Mouse (Mus musculus) liver, postnatal 0 days (tissue): ENCODE measurements around the gene Pard3b. TPM values are rescaled to one million over a fixed set of nuclear protein-coding genes. Genes with fewer than 3 reads are reported as not detected.

Source experiments
- ATAC-seq: fragments of 200-750 bp; cut with Nextera tagmentation; 2 replicates; pipeline ENCODE4 v1.8.0; 2017; ENCODE audit warnings: mild to moderate bottlenecking, moderate library complexity
- DNase-seq: peaks from one replicate; pipeline ENCODE4 v3.0.0-alpha.2; 2016
- H3K27ac ChIP-seq: fragments of 300-500 bp; sonication (generic); 2 replicates; pipeline ENCODE4 v1.5.1; 2014; ENCODE audit warnings: antibody characterized with exemption, moderate library complexity, mild to moderate bottlenecking, low read depth
- H3K27me3 ChIP-seq: fragments of 300-500 bp; sonication (generic); 2 replicates; pipeline ENCODE4 v1.6.1; 2014; ENCODE audit warnings: low read length, control low read depth, mixed read lengths; ENCODE audit not compliant: insufficient read depth
- H3K36me3 ChIP-seq: fragments of 300-500 bp; sonication (generic); replicated peaks from 2 replicates; pipeline ENCODE4 v1.6.1; 2014; ENCODE audit warnings: mild to moderate bottlenecking, control low read depth, low read length, moderate library complexity, mixed read lengths; ENCODE audit not compliant: insufficient read depth
- H3K4me1 ChIP-seq: fragments of 300-500 bp; sonication (generic); 2 replicates; pipeline ENCODE4 v1.6.1; 2014; ENCODE audit warnings: antibody characterized with exemption, mild to moderate bottlenecking, control low read depth; ENCODE audit not compliant: insufficient read depth
- H3K4me2 ChIP-seq: fragments of 300-500 bp; sonication (generic); 2 replicates; pipeline ENCODE4 v1.6.1; 2014; ENCODE audit warnings: low read depth, mild to moderate bottlenecking, low read length, moderate library complexity, mixed read lengths
- H3K4me3 ChIP-seq: fragments of 300-500 bp; sonication (generic); 2 replicates; pipeline ENCODE4 v1.5.1; 2014; ENCODE audit warnings: low read depth, low read length
- H3K9ac ChIP-seq: fragments of 300-500 bp; sonication (generic); replicated peaks from 2 replicates; pipeline ENCODE4 v1.6.1; 2014; ENCODE audit warnings: mild to moderate bottlenecking, moderate library complexity
- H3K9me3 ChIP-seq: fragments of 300-500 bp; sonication (generic); 2 replicates; pipeline ENCODE4 v1.6.1; 2016; ENCODE audit warnings: mild to moderate bottlenecking, control low read depth, low read length, mixed read lengths
- CTCF ChIP-seq: sonication (generic); IDR thresholded peaks from 2 replicates; pipeline ENCODE4 v1.5.1; 2016; ENCODE audit warnings: antibody characterized with exemption, low read depth
- EP300 ChIP-seq: IDR thresholded peaks from 2 replicates; pipeline ENCODE4 v1.6.1; 2016; ENCODE audit warnings: antibody characterized with exemption, low read depth, mild to moderate bottlenecking
- WGBS: fragments of 180-500 bp; shearing (Covaris S2); extraction: QIAGEN DNeasy Blood & Tissue Kit; methylation state at CpG from one replicate; pipeline ENCODE4 v1.1.7; 2014; ENCODE audit not compliant: insufficient replicate concordance; 5-methylcytosine and 5-hydroxymethylcytosine counted together
- polyA plus RNA-seq: library from polyadenylated mRNA; unstranded; fragments of >200 nt; fragmentation: Nextera tagmentation; extraction: Ambion mirVana; gene quantifications from 2 replicates; pipeline ENCODE4 v1.2.1, GENCODE M21; 2015

Pard3b gene
- polyA plus RNA-seq, 1 experiment from 2014 or later = 2.8 TPM

DNA sequence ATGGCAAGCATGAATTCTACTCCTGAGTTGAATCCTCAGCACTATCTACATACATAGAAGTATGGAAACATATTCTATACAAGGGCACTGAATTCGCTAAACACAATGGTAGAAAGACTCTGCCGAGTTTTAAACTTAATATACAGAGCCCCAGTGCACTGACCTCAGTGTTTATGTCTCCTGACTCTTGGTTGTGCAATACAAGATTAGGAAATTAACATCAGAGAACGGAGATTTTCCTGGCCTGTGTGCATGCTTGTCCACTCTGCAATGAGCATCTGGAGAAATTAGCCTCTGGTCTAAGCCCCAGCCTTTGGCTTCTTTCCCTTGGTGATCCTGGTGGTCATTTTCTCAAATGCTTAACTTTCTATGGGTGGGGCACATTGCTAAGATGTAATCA, 774.4 kb downstream of the Pard3b start:
- H3K9me3 ChIP-seq = no peaks in the 10 kb centered on the region
- H3K9ac ChIP-seq = no peak overlapping the region
- H3K27ac ChIP-seq = no peak overlapping the region
- DNase-seq (no peak), ATAC-seq (peak; percentile 43; the same call in 1 of the 2 replicates)
- H3K4me2 ChIP-seq = no peak overlapping the region
- WGBS = 60% methylated on average over 3 of the region's 3 CpGs
- TF ChIP-seq CTCF (no peak), EP300 (no peak)
- peaks cover 11% of the 10 kb centered on the region; the same call in 1 of the 2 replicates for H3K4me1 ChIP-seq
- no peaks in the 10 kb centered on the region for H3K36me3 ChIP-seq
- H3K4me3 ChIP-seq = no peak overlapping the region
- H3K27me3 ChIP-seq = no peaks in the 10 kb centered on the region

GRCm38 (mm10) chr1:62414521-62414920, 775.9 kb downstream of the Pard3b start:
- ATAC-seq = no peak
- 69% methylated on average over 6 of the region's 6 CpGs for WGBS
- no peak for TF ChIP-seq CTCF
- TF ChIP-seq EP300 = no peak

GRCm38 (mm10) chr1:62416627-62417374, 778.2 kb downstream of the Pard3b start:
- H3K36me3 ChIP-seq = no peaks in the 10 kb centered on the region

More at GRCm38 (mm10) chr1:62414521-62414920, 775.9 kb downstream of the Pard3b start:
- no peak overlapping the region for H3K27ac ChIP-seq
- no peak overlapping the region for H3K4me2 ChIP-seq
- H3K9me3 ChIP-seq = no peaks in the 10 kb centered on the region
- no peak overlapping the region for H3K9ac ChIP-seq
- H3K36me3 ChIP-seq = no peaks in the 10 kb centered on the region
- H3K4me3 ChIP-seq = no peak overlapping the region
- H3K4me1 ChIP-seq = peaks cover 11% of the 10 kb centered on the region; the same call in 1 of the 2 replicates
- DNase-seq = no peak
- no peaks in the 10 kb centered on the region for H3K27me3 ChIP-seq

GRCm38 (mm10) chr1:62422896-62423650, 784.4 kb downstream of the Pard3b start:
- H3K36me3 ChIP-seq = no peaks in the 10 kb centered on the region
- H3K4me1 ChIP-seq = no peaks in the 10 kb centered on the region
- H3K4me2 ChIP-seq = no peak overlapping the region
- no peak overlapping the region for H3K4me3 ChIP-seq
- no peak overlapping the region for H3K9ac ChIP-seq
- WGBS = 80% methylated on average over 10 of the region's 10 CpGs
- H3K27me3 ChIP-seq = no peaks in the 10 kb centered on the region
- DNase-seq = no peak
- no peak overlapping the region for H3K27ac ChIP-seq
- H3K9me3 ChIP-seq = no peaks in the 10 kb centered on the region
- no peak for ATAC-seq
- TF ChIP-seq EP300 = no peak
- TF ChIP-seq CTCF = no peak

More at GRCm38 (mm10) chr1:62416627-62417374, 778.2 kb downstream of the Pard3b start:
- ATAC-seq (no peak), DNase-seq (no peak)
- Histone ChIP-seq H3K9me3 (no peaks in the 10 kb centered on the region), H3K9ac (no peak overlapping the region), H3K27me3 (no peaks in the 10 kb centered on the region), H3K4me3 (no peak overlapping the region), H3K27ac (no peak overlapping the region), H3K4me2 (no peak overlapping the region), H3K4me1 (peaks cover 11% of the 10 kb centered on the region; the same call in 1 of the 2 replicates)
- WGBS = 70% methylated on average over 10 of the region's 10 CpGs
- TF ChIP-seq CTCF (no peak), EP300 (no peak)

GRCm38 (mm10) chr1:62425369-62425768, 786.7 kb downstream of the Pard3b start:
- Histone ChIP-seq H3K9me3 (no peaks in the 10 kb centered on the region), H3K27ac (no peak overlapping the region), H3K27me3 (no peaks in the 10 kb centered on the region), H3K4me1 (no peaks in the 10 kb centered on the region), H3K36me3 (no peaks in the 10 kb centered on the region), H3K9ac (no peak overlapping the region), H3K4me3 (no peak overlapping the region), H3K4me2 (no peak overlapping the region)
- ATAC-seq (no peak), DNase-seq (no peak)
- WGBS = 69% methylated on average over 2 of the region's 2 CpGs
- TF ChIP-seq EP300 (no peak), CTCF (no peak)

DNA sequence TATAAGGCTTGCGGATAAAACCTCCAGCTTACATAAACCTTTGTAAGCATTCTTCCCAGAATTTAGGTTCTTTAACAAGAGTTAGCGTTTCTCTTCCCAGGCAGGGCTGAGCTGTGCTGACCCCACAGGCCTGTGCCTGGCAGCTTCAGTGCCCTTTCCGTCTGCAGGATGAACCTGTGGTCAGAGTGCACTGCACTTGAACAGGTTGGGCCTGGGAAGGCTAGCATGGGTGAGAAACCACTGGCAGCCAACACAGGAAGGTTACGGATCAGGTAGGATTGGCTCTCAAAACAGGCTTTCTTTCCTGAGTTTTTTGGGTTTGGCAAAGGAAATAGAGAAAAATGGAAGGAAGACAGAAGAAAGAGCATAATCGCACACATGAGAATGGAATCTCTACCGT, 790.1 kb downstream of the Pard3b start:
- no peak overlapping the region for H3K27ac ChIP-seq
- no peaks in the 10 kb centered on the region for H3K4me1 ChIP-seq
- 76% methylated on average over 6 of the region's 6 CpGs for WGBS
- H3K36me3 ChIP-seq = no peaks in the 10 kb centered on the region
- TF ChIP-seq EP300 (no peak), CTCF (no peak)
- no peak overlapping the region for H3K9ac ChIP-seq
- ATAC-seq = no peak
- H3K27me3 ChIP-seq = no peaks in the 10 kb centered on the region
- no peaks in the 10 kb centered on the region for H3K9me3 ChIP-seq
- no peak for DNase-seq
- no peak overlapping the region for H3K4me3 ChIP-seq
- H3K4me2 ChIP-seq = no peak overlapping the region
